Mouse (Mus musculus) liver, adult 2 months (tissue): ENCODE data around the gene Ston1.

Experiments
- CTCF ChIP-seq: fragments of 200-500 bp; IDR thresholded peaks from 2 replicates; pipeline ENCODE4 v1.5.1; 2011; ENCODE audit warnings: low read depth, low read length, control low read depth
- POLR2A ChIP-seq: fragments of 200-500 bp; IDR thresholded peaks from 2 replicates; pipeline ENCODE4 v1.6.1; 2011; ENCODE audit warnings: low read length, control low read depth; ENCODE audit not compliant: insufficient read depth; ENCODE audit errors: extremely low read depth

DNA sequence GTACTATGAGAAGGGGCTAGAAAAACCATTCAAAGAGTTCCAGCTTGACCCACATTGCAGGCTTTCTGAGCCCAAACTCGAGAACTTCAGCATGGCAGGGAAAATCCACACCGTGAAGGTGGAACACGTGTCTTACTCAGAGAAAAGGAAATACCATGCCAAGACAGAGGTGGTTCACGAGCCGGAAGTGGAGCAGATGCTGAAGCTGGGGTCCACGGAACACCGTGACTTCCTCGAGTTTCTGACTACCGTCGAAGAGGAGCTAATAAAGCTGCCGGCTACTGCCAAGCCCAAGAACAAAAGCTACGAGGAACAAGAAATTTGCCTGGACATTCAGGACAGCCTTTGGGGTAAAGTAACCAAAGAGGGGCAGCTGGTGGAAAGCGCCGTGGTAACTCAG lies 38.6 kb downstream of the Ston1 start:
- TF ChIP-seq POLR2A: no peak
- TF ChIP-seq CTCF: no peak
